Mouse (Mus musculus) liver, postnatal 0 days (tissue): ENCODE results near the gene Cpm.

Experiments used
- CTCF ChIP-seq: sonication (generic); IDR thresholded peaks from 2 replicates; pipeline ENCODE4 v1.5.1; 2016; ENCODE audit warnings: antibody characterized with exemption, low read depth
- EP300 ChIP-seq: IDR thresholded peaks from 2 replicates; pipeline ENCODE4 v1.6.1; 2016; ENCODE audit warnings: antibody characterized with exemption, low read depth, mild to moderate bottlenecking

GRCm38 (mm10) chr10:117595442-117596164, 33.7 kb upstream of the Cpm start:
- TF ChIP-seq CTCF: no peak
- TF ChIP-seq EP300: no peak
